Mouse (Mus musculus) naive thymus-derived CD4-positive, alpha-beta T cell, adult 2 months (primary cell): ENCODE measurements at regions not wholly inside any gene's neighbourhood (a gene's known extent, or its start where the extent isn't known, plus 50 kb on each side); places are given as distances from the start of the nearest gene placed in this dataset.

Source experiments
- DNase-seq: peaks from one replicate; pipeline ENCODE4 v3.0.0-alpha.2; 2011; ENCODE audit warnings: low read depth

DNA sequence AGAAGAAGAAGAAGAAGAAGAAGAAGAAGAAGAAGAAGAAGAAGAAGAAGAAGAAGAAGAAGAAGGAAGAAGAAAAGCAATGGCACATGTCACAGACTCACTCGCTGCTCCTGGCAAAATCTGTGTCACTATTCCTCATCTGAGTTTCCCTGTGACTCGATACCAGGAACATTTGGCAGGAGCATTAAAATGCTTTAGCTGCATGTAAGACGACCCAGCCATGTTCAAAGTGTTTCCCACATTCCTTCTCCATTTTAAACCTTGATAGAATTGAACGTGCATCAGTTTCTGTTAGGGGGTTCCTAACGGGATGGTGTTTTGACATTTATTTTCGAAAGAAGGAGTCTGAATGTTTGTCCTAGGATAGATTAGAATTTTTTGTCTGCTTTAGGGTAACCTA, 51.2 kb upstream of the Pja2 start:
- no peak for DNase-seq

DNA sequence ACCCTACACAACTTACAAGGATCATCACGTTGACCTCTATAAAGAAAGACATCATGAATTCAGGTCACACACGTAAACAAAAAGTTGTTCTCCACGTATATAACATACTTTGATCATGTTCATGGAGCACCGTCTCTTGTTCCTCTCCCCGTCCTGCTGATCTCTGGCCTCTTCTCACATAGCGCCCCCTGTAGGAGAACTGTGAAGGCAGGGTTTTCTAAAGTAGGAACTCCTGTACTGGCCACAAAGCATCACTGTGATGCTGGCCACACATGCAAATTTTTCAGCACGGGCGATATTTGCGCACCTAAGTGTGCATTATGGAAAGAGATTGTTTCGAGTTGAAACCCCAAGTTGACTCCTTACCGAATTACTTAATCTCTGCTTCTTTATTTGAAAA, 51.9 kb upstream of the Pja2 start:
- peak; percentile 7 for DNase-seq

DNA sequence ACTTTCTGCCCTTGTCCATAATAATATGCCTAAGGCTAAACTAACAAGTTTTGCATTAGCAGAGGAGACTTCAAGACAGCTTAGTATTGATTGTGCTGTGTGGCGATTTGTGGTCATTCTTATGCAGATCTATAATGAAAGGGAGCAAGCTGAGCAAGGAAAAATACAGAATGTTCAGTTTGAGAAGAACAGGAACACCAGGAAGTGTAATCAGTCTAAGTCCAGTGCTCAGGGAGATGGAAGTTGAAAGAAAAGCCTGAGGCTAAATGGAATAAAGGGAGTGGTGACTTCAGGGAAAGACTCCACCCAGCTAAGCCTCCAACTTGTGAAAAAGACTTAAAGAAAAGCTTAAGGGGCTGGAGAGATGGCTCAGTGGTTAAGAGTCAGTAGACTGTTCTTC, 58.6 kb upstream of the Pja2 start:
- no peak for DNase-seq

DNA sequence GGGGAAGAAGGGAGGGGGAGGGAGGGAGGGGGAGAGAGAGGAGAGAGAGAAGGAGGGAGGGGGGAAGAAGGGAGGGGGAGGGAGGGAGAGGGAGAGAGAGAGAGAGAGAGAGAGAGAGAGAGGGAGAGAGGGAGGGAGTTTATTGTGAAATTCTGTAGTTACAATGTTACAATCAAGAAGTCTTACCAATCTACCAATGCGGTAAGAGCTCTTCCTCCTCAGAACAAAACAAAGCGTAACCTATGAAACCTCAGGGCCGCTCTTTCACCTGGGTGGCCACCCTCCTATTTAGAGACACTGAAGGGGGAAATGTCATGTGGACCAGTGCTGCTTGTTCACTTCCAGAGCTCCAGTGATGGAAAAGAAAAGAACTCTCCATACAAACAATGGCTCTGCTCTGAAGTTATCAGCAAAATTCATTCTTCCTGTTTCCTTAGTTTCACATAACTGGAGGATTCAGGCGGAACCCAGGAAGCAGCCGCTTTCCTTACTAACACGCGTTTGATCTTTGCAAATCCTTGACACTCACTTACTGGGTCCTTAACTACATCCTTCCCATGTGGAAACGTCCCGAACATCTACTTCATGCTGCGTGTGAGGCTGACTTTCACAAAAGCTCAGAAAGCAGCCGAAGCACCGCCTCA, 65.7 kb upstream of the Pja2 start:
- no peak for DNase-seq

DNA sequence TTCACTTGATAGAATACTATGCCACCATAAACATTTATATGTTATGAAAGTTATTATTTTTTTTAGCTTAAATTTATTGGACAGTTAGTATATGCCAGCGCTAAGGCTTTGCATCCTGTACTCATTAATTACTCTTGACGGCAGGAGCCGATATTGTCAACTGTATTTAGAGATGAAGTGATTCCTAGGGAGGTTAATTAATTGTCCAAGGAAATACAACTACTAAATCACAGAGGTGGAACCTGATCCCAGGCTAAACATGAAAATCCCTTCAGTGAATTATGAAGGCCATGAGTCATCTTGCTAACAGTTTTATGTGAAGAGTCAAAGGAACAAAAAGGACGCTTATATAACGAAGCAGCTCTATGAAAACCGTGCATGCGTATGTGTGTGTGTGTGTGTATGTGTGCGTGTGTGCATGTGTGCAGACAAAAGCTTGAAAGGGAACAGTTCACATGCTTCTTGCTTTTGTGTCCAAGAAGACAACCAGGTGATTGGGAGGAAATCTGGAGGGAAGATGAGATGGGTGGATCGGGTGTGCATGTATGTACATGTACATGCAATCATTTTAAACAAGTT, 66.5 kb upstream of the Pja2 start:
- no peak for DNase-seq

DNA sequence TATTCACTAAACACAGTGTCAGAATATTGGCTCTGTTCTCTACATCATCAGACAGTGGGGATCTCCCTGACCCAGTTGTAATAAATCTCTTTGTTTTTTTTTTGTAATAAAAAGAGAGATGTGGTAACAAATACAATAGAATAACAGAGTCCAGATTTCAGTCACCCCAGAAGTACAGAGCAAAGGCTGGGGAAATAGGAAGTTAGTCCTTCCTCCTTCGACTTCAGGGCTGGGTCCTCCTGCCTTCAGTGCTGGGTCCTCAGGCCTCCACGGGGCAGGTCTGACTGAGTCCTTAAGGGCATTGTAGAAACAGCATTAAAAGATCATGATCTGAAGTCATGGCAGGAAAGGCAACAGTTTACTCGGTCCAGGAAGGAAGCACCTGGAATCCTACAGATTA, 67.0 kb upstream of the Pja2 start:
- DNase-seq = no peak

DNA sequence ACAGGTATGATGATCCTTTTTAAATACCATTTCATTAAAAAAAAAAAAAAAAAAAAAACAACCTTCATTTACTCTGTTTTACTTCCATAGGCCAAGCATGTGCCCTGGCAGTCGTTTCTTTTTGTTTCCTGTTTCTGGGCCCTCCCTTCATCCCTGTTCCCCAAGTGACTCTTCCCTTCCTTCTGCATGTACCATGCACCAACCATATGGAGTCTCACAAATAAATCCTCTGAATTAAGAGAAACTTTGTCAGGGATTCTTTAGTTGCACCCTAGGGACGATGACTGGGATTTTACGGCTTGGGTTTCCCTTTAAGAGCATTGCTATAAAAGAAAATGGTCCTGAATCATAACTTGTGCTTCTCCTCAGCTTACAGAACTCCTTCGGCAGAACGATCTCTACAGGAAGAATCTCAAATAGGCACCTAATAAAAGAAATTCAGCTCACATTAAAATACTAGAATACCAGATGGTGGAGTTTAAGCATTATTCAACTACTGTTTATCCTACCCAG, 75.1 kb upstream of the Pja2 start:
- DNase-seq = no peak

DNA sequence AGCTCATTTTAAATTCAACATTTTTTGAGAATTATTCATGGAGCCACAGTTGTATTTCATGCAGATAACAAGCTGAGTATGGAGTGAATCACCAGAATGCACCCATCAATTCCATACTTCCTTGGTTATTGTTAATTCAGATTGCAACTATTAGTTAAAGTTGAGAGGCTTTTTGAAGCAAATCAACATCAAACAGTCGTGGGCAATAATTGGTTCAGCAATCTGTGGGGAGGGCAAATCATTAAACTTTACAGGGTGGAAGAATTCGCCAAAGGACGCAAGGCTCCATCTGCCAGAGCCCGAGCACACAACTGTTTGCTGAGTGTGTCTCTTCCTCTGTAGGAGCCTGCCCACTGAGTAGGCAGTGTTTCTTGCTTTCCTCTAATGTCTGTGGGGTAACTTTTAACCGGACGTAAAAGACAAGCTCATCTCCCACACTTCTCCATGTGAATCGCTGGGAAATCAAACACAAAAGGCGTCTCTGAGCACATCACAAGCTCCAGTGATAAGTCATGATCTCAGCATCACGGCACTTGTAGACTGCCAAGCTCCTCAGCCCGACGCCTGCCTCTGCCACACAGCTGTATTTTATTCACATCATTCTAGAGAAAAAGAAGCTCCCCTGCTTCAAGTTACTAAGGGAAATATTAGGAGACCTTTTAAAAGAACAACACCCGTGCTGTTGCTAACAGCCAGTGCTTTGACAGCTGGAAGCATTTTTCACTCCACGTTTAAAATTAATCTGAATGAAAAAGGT, 75.7 kb upstream of the Pja2 start:
- DNase-seq = no peak

DNA sequence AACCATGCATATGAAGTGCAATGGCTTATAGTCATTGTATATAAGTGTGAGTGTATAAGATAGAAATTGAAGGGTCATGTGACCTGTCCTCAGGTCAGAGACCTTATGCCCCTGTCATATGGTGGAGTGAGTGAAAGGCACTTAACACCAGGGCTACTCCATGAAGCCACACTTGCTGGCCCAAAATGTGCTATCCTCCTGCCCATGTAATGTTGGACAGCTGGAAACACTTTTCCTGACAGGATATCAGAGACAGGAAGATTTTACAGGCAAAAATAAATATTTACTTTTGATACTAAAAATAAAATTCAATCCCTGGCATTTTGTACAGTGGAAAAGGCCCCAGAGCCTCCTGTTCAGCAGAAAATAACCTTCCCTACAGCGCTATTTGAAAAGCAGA, 94.1 kb upstream of the Pja2 start:
- DNase-seq = no peak

DNA sequence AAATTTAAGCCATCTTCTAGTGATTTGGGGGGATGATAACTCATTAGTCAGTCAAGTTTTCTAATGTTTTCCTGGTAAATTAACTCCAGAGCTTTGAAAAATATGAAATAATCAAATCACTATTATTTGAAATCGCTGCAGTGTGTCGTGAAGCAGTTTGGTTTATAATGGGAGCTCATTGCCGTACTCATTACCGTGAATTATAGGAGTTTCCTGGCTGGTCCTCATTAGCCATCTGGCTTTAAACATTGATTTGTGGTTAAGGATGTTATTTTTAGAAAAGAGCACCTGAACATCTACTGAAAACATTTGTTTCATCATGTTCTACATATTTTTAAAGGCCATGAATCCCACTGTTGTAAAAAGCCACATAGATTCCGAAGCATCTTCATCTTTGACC, 94.8 kb upstream of the Pja2 start:
- no peak for DNase-seq

DNA sequence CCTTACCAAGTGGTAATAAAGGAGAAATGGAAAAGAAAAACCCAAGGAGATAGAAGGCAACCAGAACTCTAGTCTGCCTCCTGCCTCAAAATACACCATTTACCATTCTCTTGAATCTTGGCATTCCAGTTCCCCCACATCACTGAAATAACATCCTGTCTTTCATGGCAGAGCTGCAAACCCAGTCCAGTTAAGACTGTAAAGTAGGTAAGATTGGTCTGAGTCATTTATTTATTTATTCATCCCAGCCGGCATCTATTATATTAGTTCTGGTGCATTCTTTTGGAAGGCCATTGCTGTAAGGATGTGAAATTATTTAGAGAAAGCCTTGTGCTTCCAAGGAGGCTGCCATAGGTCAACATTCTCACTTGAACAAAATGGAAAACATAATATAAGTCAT, 107.9 kb upstream of the Pja2 start:
- no peak for DNase-seq

DNA sequence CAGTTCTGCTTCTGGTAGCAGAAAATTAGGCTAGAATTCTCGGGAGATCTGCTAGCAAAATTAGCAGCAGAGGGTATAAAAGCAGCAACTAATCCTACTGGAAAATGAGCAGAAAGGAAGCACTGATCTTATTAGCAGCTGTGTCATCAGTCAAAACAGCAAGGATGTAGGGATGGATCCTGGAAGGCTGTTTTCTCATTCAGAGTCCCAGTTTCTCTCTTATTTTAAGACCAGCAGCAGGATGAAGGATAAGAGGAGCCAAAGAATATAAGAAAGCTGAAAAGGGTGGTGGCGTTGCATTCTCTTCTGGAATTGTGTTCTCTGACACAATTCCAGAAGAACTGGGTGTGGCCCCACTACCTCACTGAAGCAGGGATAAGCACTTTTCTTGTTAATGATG, 123.0 kb upstream of the Pja2 start:
- DNase-seq = no peak

DNA sequence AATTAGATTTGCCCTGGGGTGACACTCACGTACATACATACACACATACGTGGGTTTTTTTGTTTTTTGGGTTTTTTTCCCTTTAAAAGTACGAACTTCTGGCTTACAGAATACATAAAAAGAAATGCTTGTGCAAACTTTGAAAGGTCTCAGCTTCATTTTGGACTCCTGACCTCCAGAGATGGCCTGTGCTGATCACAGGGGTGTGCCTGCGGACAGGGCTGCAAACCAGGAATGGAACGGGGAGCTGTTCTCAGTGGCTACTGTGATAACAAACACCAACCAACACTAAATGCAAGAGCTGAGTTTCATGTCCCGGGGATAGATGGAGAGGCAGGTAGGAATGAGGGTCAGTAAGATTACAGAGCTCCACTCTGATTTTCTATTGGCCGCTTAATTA, 134.3 kb upstream of the Man2a1 start:
- no peak for DNase-seq

DNA sequence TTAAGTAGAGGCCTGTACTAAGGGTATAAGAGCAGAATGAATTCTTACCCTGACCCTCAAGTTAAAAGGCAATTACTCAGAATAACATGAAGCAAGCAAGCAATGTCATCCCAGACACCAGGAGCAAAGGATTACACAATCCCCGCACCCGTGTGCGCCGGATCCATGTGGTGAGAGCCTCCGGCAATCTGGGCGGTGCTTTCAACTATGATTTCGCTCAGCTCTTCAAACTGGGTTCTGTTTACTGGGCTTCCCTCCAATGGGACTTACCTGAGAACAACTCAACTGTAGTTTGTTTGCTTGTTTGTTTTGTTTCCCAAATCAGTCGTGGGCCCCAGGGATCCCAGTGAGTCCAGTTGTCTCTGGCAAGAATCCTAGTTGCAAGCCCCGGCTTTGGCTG, 133.8 kb upstream of the Man2a1 start:
- DNase-seq = no peak

DNA sequence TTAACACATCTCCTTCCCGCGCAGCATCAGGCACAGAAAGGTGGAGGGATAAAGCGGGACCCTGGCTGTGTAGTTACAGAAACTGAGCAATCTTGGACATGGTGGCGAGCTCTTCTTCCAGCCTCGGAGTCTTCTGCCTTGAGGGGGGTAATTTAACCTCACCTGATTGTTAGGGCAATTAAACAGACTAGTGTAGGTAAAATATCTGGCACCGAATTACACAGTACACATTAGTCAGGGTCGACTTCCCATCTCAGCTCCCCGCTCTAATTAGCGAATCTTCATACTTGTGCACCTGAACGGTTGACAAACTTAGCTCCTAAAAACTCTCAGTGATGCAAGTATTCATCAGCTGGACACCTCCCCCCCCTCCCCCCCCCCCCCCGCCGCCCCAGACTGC, 133.2 kb upstream of the Man2a1 start:
- no peak for DNase-seq

DNA sequence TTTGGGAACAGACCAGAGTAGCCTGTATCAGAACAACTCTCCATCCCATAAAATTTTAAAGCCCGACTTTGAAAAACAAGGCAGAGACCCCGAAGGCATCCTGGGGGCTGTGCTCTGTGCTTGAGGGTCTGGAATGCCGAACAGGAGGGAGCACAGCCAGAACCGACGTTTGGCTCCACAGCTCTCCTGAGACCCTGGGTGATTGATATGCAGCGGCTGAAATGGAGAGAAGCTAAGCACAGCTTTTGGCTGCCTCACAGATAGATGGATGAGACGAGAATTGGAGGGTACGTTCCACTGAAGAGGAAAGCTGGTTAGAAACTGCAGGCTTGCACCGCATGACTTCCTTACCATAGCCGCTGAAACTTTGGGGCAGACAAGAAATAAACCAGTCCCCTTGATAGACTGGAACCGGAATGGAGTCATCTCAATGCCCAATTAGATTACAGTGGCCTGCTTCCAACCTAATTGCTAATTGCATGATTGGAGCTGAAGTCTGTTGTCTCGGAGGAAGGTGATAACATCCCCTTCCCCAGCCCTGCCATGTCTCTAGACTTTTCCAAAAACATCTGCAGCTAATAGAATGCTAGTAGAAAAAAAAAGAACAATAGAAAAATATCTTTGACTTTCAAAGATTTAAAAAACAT, 130.7 kb upstream of the Man2a1 start:
- DNase-seq = no peak

DNA sequence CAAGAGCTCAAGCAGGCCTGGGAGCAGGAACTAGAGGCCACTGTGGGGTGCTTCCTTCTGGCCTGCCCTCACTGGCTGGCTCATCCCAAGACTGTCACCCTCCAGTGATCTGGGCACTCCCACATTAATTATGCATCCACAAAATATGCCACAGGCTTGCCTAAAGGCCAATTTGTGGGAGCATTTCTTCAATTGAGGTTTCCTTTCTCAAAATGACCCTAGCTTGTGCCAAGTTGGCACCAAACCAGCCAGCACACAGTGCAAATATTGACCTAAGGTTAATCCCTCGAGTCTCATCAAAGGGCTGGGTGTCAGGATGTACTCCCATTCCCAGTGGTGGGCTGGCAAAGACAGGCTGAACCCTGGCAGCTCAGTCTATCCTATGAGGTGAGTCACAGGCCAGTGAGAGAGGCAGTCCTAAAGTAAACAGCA, 119.9 kb upstream of the Man2a1 start:
- no peak for DNase-seq

DNA sequence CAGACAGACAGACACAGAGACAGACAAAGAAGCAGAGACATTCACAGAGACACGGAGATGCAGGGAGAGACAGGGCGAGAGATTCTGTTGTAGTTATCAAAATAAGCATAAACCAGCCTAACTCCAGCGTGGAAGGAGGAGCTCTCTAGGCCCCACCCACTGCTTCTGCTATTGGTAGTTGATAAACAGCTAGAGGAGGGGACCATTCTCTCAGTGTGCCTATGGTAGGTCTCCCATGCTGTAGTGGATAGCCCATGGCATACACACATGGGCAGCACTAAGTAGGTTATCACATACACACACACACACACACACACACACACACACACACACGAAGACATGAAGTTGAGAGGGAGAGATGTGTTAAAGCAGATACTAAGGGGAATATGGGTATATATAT, 115.7 kb upstream of the Man2a1 start:
- DNase-seq = no peak

DNA sequence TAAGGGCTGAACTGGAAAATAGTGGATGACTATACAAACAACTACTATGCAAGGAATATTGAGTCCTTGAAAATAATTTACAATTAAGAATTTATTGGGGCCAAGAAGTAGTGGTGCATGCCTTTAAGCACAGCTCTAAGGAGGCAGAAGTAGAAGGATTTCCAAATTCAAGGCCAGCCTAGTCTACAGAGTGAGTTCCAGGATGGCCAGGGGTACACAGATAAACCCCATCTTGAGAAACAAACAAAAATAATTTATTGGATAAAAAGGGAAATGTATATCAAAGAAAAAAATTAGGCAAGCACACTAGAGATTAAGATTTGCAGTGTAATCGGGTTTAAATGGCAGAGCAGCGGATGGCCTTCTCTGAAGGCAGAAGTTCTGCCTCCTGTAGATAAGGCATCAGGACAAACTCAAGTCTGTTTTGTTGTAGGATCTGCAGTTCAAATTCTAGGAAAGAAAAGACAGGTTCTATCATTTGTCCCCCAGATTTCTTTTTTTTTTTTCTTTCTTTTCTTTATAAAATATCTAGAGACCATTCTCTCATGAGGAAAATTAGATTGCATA, 110.7 kb upstream of the Man2a1 start:
- no peak for DNase-seq

DNA sequence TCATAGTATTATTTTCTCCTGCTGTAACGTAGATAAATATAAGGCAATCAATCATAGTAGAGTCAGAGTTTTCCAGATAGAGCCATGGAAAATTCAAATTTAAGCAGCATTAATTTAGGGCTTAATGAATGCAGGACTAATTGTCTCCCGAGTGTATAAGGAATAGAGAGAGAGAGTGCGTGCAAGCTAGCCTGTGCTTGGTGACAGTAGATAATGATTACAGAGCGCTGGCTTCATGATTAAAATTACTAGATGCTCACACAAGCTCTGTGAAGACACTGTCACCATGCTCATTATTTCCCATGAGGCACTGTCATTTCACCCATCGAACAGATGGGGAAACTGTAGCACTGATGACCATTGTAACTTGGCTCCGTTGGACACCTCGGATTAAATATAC, 109.9 kb upstream of the Man2a1 start:
- DNase-seq = no peak

DNA sequence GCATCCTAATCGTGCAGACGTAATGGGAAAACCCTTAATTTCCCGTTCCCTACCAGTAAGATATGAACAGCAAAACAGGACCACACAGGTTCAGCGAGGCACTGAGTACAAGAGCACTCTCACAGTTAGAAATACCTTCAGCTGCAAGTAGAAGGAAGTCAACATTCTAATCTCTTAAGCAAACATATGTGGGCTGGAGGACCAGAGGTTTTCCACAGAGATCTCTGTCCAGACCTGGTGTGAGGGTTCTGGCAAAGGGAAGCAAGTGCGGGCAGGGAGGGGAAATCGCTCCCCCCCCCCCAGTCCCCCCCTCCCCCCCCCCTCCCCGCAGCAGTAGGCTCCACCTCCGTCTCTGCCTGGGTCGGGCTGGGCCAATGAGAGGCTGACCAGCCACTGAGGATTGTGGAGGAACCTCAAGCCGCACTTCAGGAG, 108.6 kb upstream of the Man2a1 start:
- DNase-seq = no peak

DNA sequence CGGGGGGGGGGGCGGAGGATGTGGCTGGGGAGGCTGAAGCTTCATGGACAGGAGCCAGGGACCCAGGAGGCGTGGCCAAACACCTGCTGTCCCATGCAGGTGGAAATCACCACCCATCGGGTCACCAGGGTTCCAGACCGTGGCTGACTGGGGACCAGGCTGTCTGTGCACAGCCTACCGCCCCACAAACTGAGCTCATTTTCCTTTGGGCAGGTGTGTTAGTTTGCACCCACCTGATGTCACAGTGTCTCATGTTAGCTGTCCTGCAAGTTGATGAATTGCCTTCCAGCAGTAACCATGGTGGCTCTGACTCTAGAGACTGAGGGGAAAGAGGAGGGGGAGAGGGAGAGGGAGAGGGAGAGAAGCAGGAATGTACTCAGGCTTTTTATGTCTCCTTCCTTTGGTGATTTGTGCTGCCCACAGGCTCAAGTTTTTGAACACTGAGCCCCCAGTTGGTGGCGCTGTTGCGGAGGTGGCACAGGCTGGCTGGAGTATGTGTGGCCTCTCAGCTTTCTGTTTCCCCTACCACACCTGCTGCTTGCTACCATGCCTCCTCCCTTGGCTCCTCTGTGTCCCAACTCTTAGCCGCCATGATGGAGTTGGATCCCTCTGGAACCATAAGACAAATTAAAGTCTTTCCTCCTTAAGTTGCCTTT, 107.8 kb upstream of the Man2a1 start:
- peak; percentile 48 for DNase-seq
